Mouse (Mus musculus) E14TG2a.4 (cell line): ENCODE measurements around the gene Ugt1a10.

Experiments used
- CTCF ChIP-seq: conservative IDR thresholded peaks from 2 replicates; pipeline ENCODE4 v1.5.1; 2014; ENCODE audit warnings: low read length
- NANOG ChIP-seq: IDR thresholded peaks from 2 replicates; pipeline ENCODE4 v1.6.1; 2014; ENCODE audit warnings: borderline replicate concordance, low read length, mixed read lengths
- POU5F1 ChIP-seq: IDR thresholded peaks from 2 replicates; pipeline ENCODE4 v1.6.1; 2014; ENCODE audit warnings: low read length, borderline replicate concordance

DNA sequence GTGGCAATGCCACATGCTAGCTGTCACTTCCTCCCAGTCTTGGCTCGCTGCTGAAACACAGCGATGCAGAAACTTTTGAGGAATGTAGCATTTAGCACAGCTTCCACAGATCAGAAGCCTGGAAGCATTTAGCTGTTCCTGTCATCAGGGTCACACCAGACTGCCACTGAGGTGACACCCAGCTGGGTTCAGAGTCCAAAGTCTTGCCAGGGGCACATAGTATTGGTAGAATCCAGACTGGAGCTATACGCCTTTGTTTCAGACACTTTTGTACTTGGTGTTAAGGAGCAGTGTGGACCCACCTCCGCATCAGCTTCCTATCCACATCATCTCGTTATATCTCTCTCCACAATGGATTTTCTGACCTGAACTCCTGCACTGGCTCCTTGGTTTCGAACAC lies 198.4 kb downstream of the Ugt1a10 start:
- TF ChIP-seq CTCF: no peak
- no peak for TF ChIP-seq NANOG
- no peak for TF ChIP-seq POU5F1
